ENCODE assay signal across 20 mouse cellular contexts in the genomic region with DNA sequence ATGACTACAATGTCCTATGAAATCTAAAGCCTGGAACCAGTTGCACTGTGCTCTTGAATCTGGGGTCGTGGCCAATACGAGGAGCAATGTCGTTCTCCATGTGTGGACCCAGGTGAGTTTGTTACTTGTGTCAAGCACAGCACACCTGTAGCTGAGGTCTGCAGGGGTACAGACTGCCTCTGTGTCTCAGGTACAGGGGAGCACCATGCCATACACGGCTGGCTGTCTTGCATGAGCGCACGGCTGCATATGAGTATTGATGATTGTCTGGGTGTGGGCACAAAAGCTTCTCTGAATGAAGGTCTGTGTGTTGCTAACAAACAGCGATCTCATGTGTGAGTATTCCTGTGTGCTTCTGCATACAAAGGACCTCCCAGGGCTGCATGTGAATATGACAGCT. TPM values are rescaled to one million over a fixed set of nuclear protein-coding genes. Genes with fewer than 3 reads are reported as not detected.
DNase-seq lines count a peak whose midpoint lies in the region; ATAC-seq lines count a peak whose summit lies in the region.
"Had no signal": no experiment of that assay in that cellular context is flagged by ENCODE, and none has a peak within 500 bp of the region (broad histone marks: within the 10 kb centered on the region; RNA-seq: fewer than 3 reads in every experiment).

No protein-coding gene starts in this region.

- H3K4me3 ChIP-seq in forebrain, embryonic 12.5 days (replicated peaks) = no peak overlapping the region
- no peak overlapping the region for H3K4me3 ChIP-seq in forebrain, embryonic 11.5 days (ENCODE audit: low read depth, low read length)
- H3K4me3 ChIP-seq in neural tube, embryonic 11.5 days (ENCODE audit: low read depth, low read length) = no peak overlapping the region
- no peak overlapping the region for H3K4me3 ChIP-seq in midbrain, embryonic 12.5 days
- H3K4me3 ChIP-seq in neural tube, embryonic 14.5 days (ENCODE audit: low read depth, low read length) = no peak overlapping the region
- H3K4me3 ChIP-seq: erythroblast, embryonic 14.5 days; heart, embryonic 13.5 days; left cerebral cortex, adult 2 months; liver, embryonic 13.5 days had no signal

- H3K9ac ChIP-seq in forebrain, embryonic 12.5 days = no peak overlapping the region
- no peak overlapping the region for H3K9ac ChIP-seq in forebrain, embryonic 11.5 days (ENCODE audit: low read length)
- no peak overlapping the region for H3K9ac ChIP-seq in neural tube, embryonic 11.5 days (ENCODE audit: low read length)
- no peak overlapping the region for H3K9ac ChIP-seq in midbrain, embryonic 12.5 days (replicated peaks)
- H3K9ac ChIP-seq in neural tube, embryonic 14.5 days (replicated peaks; ENCODE audit: low read depth, low read length) = no peak overlapping the region
- H3K9ac ChIP-seq: heart, embryonic 13.5 days; liver, embryonic 13.5 days had no signal

- ATAC-seq in forebrain, embryonic 12.5 days (ENCODE audit: low FRiP score) = no peak
- ATAC-seq in forebrain, embryonic 11.5 days (replicated peaks; ENCODE audit: low FRiP score) = no peak
- no peak for ATAC-seq in neural tube, embryonic 11.5 days (ENCODE audit: insufficient read depth, low FRiP score, low TSS enrichment)
- ATAC-seq in midbrain, embryonic 12.5 days (ENCODE audit: low FRiP score, low read depth) = no peak
- peak; percentile 50; the same call in 1 of the 2 replicates for ATAC-seq in neural tube, embryonic 14.5 days (ENCODE audit: low read depth)

- H3K9me3 ChIP-seq in forebrain, embryonic 12.5 days = no peaks in the 10 kb centered on the region
- H3K9me3 ChIP-seq in forebrain, embryonic 11.5 days (ENCODE audit: control insufficient read depth, low read length) = no peaks in the 10 kb centered on the region
- no peaks in the 10 kb centered on the region for H3K9me3 ChIP-seq in neural tube, embryonic 11.5 days (ENCODE audit: control insufficient read depth, low read length)
- H3K9me3 ChIP-seq in midbrain, embryonic 12.5 days = no peaks in the 10 kb centered on the region
- no peaks in the 10 kb centered on the region for H3K9me3 ChIP-seq in neural tube, embryonic 14.5 days (ENCODE audit: control insufficient read depth, low read length)
- H3K9me3 ChIP-seq: heart, embryonic 13.5 days; liver, embryonic 13.5 days had no signal

- no peak for DNase-seq in forebrain, embryonic 11.5 days (ENCODE audit: low spot score)
- peak; percentile 22 for DNase-seq in neural tube, embryonic 11.5 days (ENCODE audit: low spot score)
- DNase-seq in neural tube, embryonic 10.5 days (ENCODE audit: extremely low spot score, low spot score) = no peak
- no peak for DNase-seq in lung, postnatal 4 days
- DNase-seq in adrenal gland, adult 8-10 months = no peak
- DNase-seq: adrenal gland, postnatal 10 days; cerebellum, adult 11 months; gastrocnemius, postnatal 36 days; heart, postnatal 36 days; kidney, adult 2 months; kidney, postnatal 25 days; liver, embryonic 13.5 days; thymus, postnatal 4 days had no signal

- H3K4me1 ChIP-seq in forebrain, embryonic 12.5 days = peaks cover 21% of the 10 kb centered on the region
- H3K4me1 ChIP-seq in forebrain, embryonic 11.5 days (replicated peaks; ENCODE audit: control insufficient read depth, insufficient read depth, low read length) = peaks cover 8% of the 10 kb centered on the region; the same call in 1 of the 2 replicates
- H3K4me1 ChIP-seq in neural tube, embryonic 11.5 days (ENCODE audit: control insufficient read depth, insufficient read depth, low read length) = no peaks in the 10 kb centered on the region
- H3K4me1 ChIP-seq in midbrain, embryonic 12.5 days = peaks cover 18% of the 10 kb centered on the region
- H3K4me1 ChIP-seq in neural tube, embryonic 14.5 days (ENCODE audit: control insufficient read depth, insufficient read depth, low read length) = peaks cover 13% of the 10 kb centered on the region
- H3K4me1 ChIP-seq: liver, embryonic 13.5 days had no signal

- WGBS in forebrain, embryonic 12.5 days = 79% methylated on average over 7 of the region's 7 CpGs
- WGBS in forebrain, embryonic 11.5 days = 85% methylated on average over 7 of the region's 7 CpGs
- WGBS in neural tube, embryonic 11.5 days = 86% methylated on average over 7 of the region's 7 CpGs
- 82% methylated on average over 7 of the region's 7 CpGs for WGBS in midbrain, embryonic 12.5 days
- 76% methylated on average over 7 of the region's 7 CpGs for WGBS in neural tube, embryonic 14.5 days

- H3K36me3 ChIP-seq in forebrain, embryonic 12.5 days (replicated peaks) = no peaks in the 10 kb centered on the region
- no peaks in the 10 kb centered on the region for H3K36me3 ChIP-seq in forebrain, embryonic 11.5 days (ENCODE audit: control insufficient read depth, insufficient read depth, low read length)
- no peaks in the 10 kb centered on the region for H3K36me3 ChIP-seq in neural tube, embryonic 11.5 days (ENCODE audit: control insufficient read depth, insufficient read depth, low read length)
- H3K36me3 ChIP-seq in midbrain, embryonic 12.5 days = no peaks in the 10 kb centered on the region
- no peaks in the 10 kb centered on the region for H3K36me3 ChIP-seq in neural tube, embryonic 14.5 days (ENCODE audit: control insufficient read depth, insufficient read depth, low read length)
- H3K36me3 ChIP-seq: heart, embryonic 13.5 days; liver, embryonic 13.5 days had no signal

- H3K4me2 ChIP-seq in forebrain, embryonic 12.5 days = no peak overlapping the region
- no peak overlapping the region for H3K4me2 ChIP-seq in forebrain, embryonic 11.5 days (ENCODE audit: low read depth, low read length, severe bottlenecking)
- H3K4me2 ChIP-seq in neural tube, embryonic 11.5 days (ENCODE audit: low read depth) = no peak overlapping the region
- no peak overlapping the region for H3K4me2 ChIP-seq in midbrain, embryonic 12.5 days (replicated peaks)
- H3K4me2 ChIP-seq in neural tube, embryonic 14.5 days (ENCODE audit: low read depth, low read length) = no peak overlapping the region
- H3K4me2 ChIP-seq: heart, embryonic 13.5 days; liver, embryonic 13.5 days had no signal

- peaks cover 11% of the 10 kb centered on the region for H3K27me3 ChIP-seq in forebrain, embryonic 12.5 days
- no peaks in the 10 kb centered on the region for H3K27me3 ChIP-seq in forebrain, embryonic 11.5 days (ENCODE audit: control insufficient read depth, insufficient read depth, low read length)
- no peaks in the 10 kb centered on the region for H3K27me3 ChIP-seq in neural tube, embryonic 11.5 days (ENCODE audit: control insufficient read depth, insufficient read depth, low read length)
- H3K27me3 ChIP-seq in midbrain, embryonic 12.5 days = peaks cover 9% of the 10 kb centered on the region; the same call in 1 of the 2 replicates
- no peaks in the 10 kb centered on the region for H3K27me3 ChIP-seq in neural tube, embryonic 14.5 days (ENCODE audit: control insufficient read depth, insufficient read depth, low read length)

- H3K27ac ChIP-seq in forebrain, embryonic 12.5 days = peak overlapping the region; percentile 76; the same call in 1 of the 2 replicates
- no peak overlapping the region for H3K27ac ChIP-seq in forebrain, embryonic 11.5 days (ENCODE audit: low read depth, low read length)
- H3K27ac ChIP-seq in neural tube, embryonic 11.5 days (ENCODE audit: low read depth, low read length) = no peak overlapping the region
- peak overlapping the region; percentile 75; the same call in 1 of the 2 replicates for H3K27ac ChIP-seq in midbrain, embryonic 12.5 days (replicated peaks)
- H3K27ac ChIP-seq in neural tube, embryonic 14.5 days (ENCODE audit: low read depth, low read length) = peak overlapping the region; percentile 86; the same call in 1 of the 2 replicates
- H3K27ac ChIP-seq: heart, embryonic 13.5 days; left cerebral cortex, adult 2 months; liver, embryonic 13.5 days had no signal

RNA-seq across cellular contexts. Expression of a gene that starts 44.8 kb away (rescaled TPM):
- polyA plus RNA-seq in forebrain, embryonic 12.5 days (2016; fragmentation: Nextera tagmentation; extraction: Ambion mirVana) = 0.96 and 1.1 TPM in 2 replicates
- polyA plus RNA-seq in forebrain, embryonic 11.5 days (2014; fragmentation: Nextera tagmentation; extraction: Ambion mirVana) = 0.39 and 1.1 TPM in 2 replicates
- 0.45 and 0.62 TPM in 2 replicates for polyA plus RNA-seq in neural tube, embryonic 11.5 days (2014; fragmentation: Nextera tagmentation; extraction: Ambion mirVana)
- 0.15 and 0.25 TPM in 2 replicates for polyA plus RNA-seq in midbrain, embryonic 12.5 days (2016; fragmentation: Nextera tagmentation; extraction: Ambion mirVana)
- polyA plus RNA-seq in neural tube, embryonic 14.5 days (2014; fragmentation: Nextera tagmentation; extraction: Ambion mirVana) = 0.85 and 1.1 TPM in 2 replicates
- 1 to 10 TPM in 2 of 4 experiments, under 1 TPM in 2; 0.90 to 1.6 (median 1.1) TPM for total RNA-seq in adrenal gland, adult 8-10 months (2022)
- total RNA-seq: megakaryocyte-erythroid progenitor cell, adult 5-6 weeks had no signal
- polyA plus RNA-seq: erythroblast, embryonic 14.5 days; heart, embryonic 13.5 days; liver, embryonic 13.5 days had no signal

Comparison
In these comparisons a context has a peak if more than half of its experiments do, and no peak if none do; other contexts are left out.
1. H3K27ac ChIP-seq: peak in forebrain, embryonic 12.5 days (single experiment), midbrain, embryonic 12.5 days (single experiment) and neural tube, embryonic 14.5 days (single experiment); none in forebrain, embryonic 11.5 days (single experiment) and neural tube, embryonic 11.5 days (single experiment).